Mouse (Mus musculus): ENCODE measurements at regions not wholly inside any gene's neighbourhood (a gene's known extent, or its start where the extent isn't known, plus 50 kb on each side); places are given as distances from the start of the nearest gene placed in this dataset.

DNA sequence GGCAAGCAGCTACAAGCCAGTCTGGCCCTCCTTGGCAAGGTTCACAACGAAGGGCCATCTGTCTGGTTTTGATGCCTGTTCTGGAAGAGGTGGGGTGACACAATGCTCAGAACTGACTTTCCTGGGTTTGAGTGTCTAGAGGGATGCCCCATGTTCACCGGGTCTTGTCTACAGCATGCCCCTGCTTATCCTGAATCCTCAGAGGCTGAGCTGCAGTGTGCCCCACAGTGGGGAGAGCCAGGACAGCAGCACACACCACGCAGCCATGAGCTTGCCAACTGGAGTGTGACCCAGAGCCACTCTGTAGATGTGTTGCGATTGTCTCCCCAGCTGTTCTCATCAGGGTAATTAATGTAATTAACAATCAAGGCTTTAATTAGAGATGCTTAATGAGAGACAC is 66.1 kb upstream of the Sox11 start:
- no peak for DNase-seq (ENCODE audit: extremely low spot score in 1 of 2, low spot score in 1 of 2)

DNA sequence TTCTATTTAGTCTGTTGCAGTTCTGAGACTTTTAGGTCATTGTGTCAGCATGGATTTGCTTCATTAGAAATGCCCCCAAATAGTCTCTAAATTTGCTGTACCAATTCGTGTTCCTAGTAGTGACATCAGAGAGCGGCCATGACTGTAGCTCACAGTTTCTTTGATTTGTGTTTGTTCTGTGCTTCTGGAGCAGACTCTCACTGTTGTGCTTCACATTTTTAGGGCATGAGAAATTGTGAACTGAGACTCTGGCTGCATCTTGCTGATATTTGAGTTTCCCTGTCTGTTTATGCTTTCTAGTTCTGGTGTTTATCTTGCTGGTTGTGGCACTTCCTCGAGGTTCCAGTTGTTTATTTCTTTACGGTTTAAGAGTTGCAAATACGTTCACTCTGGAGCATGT is 57.0 kb upstream of the Sox11 start:
- DNase-seq (ENCODE audit: extremely low spot score in 1 of 2, low spot score in 1 of 2) = no peak

Data from layer of hippocampus, postnatal 25 days (tissue).